Mouse (Mus musculus): ENCODE results near the gene Prss48.

- no peak for TF ChIP-seq CTCF (IDR thresholded peaks at IDR 0.05; ENCODE audit: borderline replicate concordance, insufficient read depth, low read length)
- no peak for TF ChIP-seq POLR2A (IDR thresholded peaks at IDR 0.05; ENCODE audit: low read depth, low read length)
These were observed 7.6 kb downstream of the Prss48 start for GRCm38 (mm10) chr3:85994645-85995044.
